Mouse (Mus musculus) v-Abl transformed pro-B cells (cell line): ENCODE results near the gene Kcnn1.

Experiments
- in situ Hi-C, 2 experiments: fragments of 400-800 bp; cut with MboI; formaldehyde crosslinking; loops; one replicate each; pipeline ENCODE4 v1.15.1; 2025; ENCODE audit not compliant: unreplicated experiment in 2 of 2

Kcnn1 gene

GRCm38 (mm10) chr8:70862824-70863641, at the start of gene Kcnn1:
Gene Kcnn1 (minus strand): TSS chr8:70863258.
- in situ Hi-C loops: no loop called here

- in situ Hi-C loops: loop anchor here in 1 of 2 experiments (25.0 kb wide), 1 partner anchor 301 kb away; no protein-coding TSS in a partner anchor
Measured at GRCm38 (mm10) chr8:70911596-70911995, 48.5 kb upstream of the Kcnn1 start.

GRCm38 (mm10) chr8:70907518-70907917, 44.5 kb upstream of the Kcnn1 start:
- in situ Hi-C loops: loop anchor here in 1 of 2 experiments (25.0 kb wide), 1 partner anchor 305 kb away; no protein-coding TSS in a partner anchor

GRCm38 (mm10) chr8:70905831-70906736, 43.0 kb upstream of the Kcnn1 start, which contains the start of gene Map1s:
Gene Map1s (plus strand): TSS chr8:70905932.
- in situ Hi-C loops: loop anchor here in 1 of 2 experiments (25.0 kb wide), 1 partner anchor 306 kb away; no protein-coding TSS in a partner anchor

- in situ Hi-C loops: loop anchor here in 1 of 2 experiments (25.0 kb wide), 1 partner anchor 307 kb away; no protein-coding TSS in a partner anchor
Measured at GRCm38 (mm10) chr8:70905463-70905830, 42.4 kb upstream of the Kcnn1 start.

GRCm38 (mm10) chr8:70904532-70904931, 41.5 kb upstream of the Kcnn1 start:
- in situ Hi-C loops: loop anchor here in 1 of 2 experiments (25.0 kb wide), 1 partner anchor 308 kb away; no protein-coding TSS in a partner anchor

- in situ Hi-C loops: loop anchor here in 1 of 2 experiments (25.0 kb wide), 1 partner anchor 309 kb away; no protein-coding TSS in a partner anchor
Measured at GRCm38 (mm10) chr8:70903582-70903981, 40.5 kb upstream of the Kcnn1 start.

- in situ Hi-C loops: loop anchor here in 1 of 2 experiments (25.0 kb wide), 1 partner anchor 309 kb away; no protein-coding TSS in a partner anchor
Measured at GRCm38 (mm10) chr8:70903112-70903511, 40.1 kb upstream of the Kcnn1 start.

- in situ Hi-C loops: loop anchor here in 1 of 2 experiments (25.0 kb wide), 1 partner anchor 310 kb away; no protein-coding TSS in a partner anchor
Measured at GRCm38 (mm10) chr8:70902211-70902610, 39.2 kb upstream of the Kcnn1 start.

GRCm38 (mm10) chr8:70900872-70901387, 37.9 kb upstream of the Kcnn1 start:
- in situ Hi-C loops: loop anchor here in 1 of 2 experiments (25.0 kb wide), 1 partner anchor 311 kb away; no protein-coding TSS in a partner anchor

- in situ Hi-C loops: loop anchor here (5.0 to 25.0 kb wide), 4 partner anchors 306 to 763 kb away; partner anchors contain the start of genes Ankle1 (in 2 of the 2), Unc13a (in 2 of the 2) and Ocel1 (in 1 of the 2)
Measured at GRCm38 (mm10) chr8:70899226-70899625, 36.2 kb upstream of the Kcnn1 start.

- in situ Hi-C loops: loop anchor here (5.0 to 25.0 kb wide), 4 partner anchors 306 to 764 kb away; partner anchors contain the start of genes Ankle1 (in 2 of the 2), Unc13a (in 2 of the 2) and Ocel1 (in 1 of the 2)
Measured at GRCm38 (mm10) chr8:70898661-70899198, 35.7 kb upstream of the Kcnn1 start.

GRCm38 (mm10) chr8:70897681-70898413, 34.8 kb upstream of the Kcnn1 start:
- in situ Hi-C loops: loop anchor here (5.0 to 25.0 kb wide), 4 partner anchors 307 to 764 kb away; partner anchors contain the start of genes Ankle1 (in 2 of the 2), Unc13a (in 2 of the 2) and Ocel1 (in 1 of the 2)

- in situ Hi-C loops: loop anchor here (5.0 to 25.0 kb wide), 4 partner anchors 308 to 765 kb away; partner anchors contain the start of genes Ankle1 (in 2 of the 2), Unc13a (in 2 of the 2) and Ocel1 (in 1 of the 2)
Measured at GRCm38 (mm10) chr8:70897021-70897680, 34.1 kb upstream of the Kcnn1 start, which contains the start of gene Rpl18a. Gene Rpl18a (minus strand): TSS chr8:70897412.

GRCm38 (mm10) chr8:70896316-70897020, 33.4 kb upstream of the Kcnn1 start:
- in situ Hi-C loops: loop anchor here (5.0 to 25.0 kb wide), 4 partner anchors 308 to 766 kb away; partner anchors contain the start of genes Ankle1 (in 2 of the 2), Unc13a (in 2 of the 2) and Ocel1 (in 1 of the 2)

GRCm38 (mm10) chr8:70895571-70896259, 32.7 kb upstream of the Kcnn1 start:
- in situ Hi-C loops: loop anchor here (5.0 to 25.0 kb wide), 4 partner anchors 309 to 767 kb away; partner anchors contain the start of genes Ankle1 (in 2 of the 2), Unc13a (in 2 of the 2) and Ocel1 (in 1 of the 2)
